Mouse (Mus musculus) cerebellum, adult (tissue): ENCODE results near the gene Tmbim7.
"Not testable (repeated sequence)": the region's sequence is repeated elsewhere in the genome, so short reads cannot be mapped to it uniquely, and the experiment has no call there.

Experiments used
- ATAC-seq: cut with Nextera tagmentation; 2 replicates; pipeline ENCODE4 v1.9.2; 2017; ENCODE audit warnings: mild to moderate bottlenecking, moderate library complexity, mixed read lengths; ENCODE audit not compliant: insufficient number of reproducible peaks, low FRiP score, low TSS enrichment

Tmbim7 gene

DNA sequence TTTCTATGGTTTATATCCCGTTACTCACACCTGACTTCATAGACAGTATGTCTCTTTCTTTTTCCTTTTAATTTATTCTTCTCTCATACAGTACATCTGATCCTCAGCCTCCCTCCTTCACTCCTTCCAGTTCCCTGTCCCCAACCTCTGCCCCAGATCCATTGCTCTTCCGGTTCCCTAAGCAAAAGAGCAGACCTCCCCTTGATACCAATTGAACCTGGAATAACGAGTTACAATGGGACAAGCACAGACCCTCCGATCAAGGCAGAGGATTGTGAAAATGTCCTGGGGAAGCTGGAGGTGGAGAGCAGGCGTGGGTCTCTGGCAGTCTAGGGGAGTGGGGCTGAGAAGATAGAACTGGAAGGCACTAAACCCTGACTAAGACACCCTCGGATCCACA, at the start of gene Tmbim7:
Tmbim7 (plus strand) TSS at position 301 of the 400 bp plus-strand sequence.
- no peak for ATAC-seq

DNA sequence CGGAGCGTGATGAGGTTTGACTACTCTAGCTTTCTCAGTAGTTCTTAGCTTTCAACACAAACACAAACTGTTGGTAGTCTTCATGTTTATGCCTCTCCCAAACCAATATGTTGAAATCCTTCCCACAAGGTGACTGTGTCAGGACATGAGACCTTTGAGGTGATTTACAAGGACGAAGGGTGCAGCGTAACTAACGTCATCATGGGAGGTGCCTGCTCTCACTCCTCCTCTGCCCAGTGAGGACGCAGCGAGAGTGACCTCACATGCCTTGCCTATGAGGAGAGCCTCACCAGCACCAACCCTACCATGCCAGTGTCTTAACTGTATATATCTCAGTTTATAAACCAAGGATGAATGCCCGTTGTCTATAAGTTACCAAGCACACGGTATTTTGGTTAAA, 43.9 kb upstream of the Tmbim7 start:
- no peak for ATAC-seq

DNA sequence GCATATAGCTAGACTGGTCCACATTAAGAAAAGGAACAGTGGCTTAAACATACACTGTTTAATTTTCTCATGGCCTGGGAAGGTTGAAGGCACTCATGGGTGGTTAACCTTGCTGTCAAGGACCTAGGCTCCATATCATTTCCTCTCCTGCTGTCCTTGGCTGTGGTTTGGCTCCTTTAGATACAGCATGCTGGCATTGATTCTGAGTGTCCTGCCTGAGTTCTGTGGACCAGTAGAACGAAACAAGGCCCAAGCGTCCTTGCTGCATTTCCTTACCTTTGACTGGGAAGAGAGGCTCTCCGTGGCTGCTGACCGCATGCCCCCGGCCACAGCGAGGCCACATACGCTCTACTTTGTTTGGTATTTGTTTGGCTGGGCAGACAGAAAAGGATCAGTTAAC, 41.7 kb upstream of the Tmbim7 start:
- no peak for ATAC-seq

DNA sequence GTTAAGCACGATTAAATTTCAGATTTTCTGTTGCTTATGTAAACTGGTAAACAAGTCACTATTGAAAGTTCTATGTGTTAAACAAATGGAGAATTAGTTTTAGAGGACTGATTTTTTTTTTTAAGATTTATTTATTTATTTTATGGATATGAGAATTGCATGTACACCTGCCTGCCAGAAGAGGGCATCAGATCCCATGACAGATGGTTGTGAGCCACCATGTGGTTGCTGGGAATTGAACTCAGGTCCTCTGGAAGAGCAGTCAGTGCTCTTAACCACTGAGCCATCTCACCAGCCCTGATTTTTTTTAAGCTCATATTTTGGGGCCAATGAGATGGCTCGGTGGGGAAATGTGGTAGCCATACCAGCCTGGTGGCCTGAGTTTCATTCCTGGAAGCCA, 39.1 kb upstream of the Tmbim7 start:
- ATAC-seq = not testable (repeated sequence)

DNA sequence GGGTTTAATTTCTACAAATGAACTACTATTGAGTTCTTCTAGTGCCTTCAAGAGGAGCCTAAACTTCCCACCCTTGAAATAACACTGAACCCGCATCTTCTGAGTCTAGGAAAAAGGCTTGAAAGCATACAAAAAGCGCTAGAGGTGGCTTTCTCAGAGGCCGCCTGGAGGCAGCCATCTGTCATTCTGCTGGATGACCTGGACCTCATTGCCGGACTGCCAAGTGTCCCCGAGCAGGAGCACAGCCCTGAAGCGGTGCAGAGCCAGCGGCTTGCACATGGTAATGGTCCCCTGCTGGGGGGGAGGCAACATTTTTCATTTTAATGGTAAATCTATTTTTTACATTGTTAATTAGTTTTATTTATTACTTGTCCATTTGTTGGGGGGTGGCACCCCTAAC, 30.5 kb upstream of the Tmbim7 start:
- peak; percentile 97 for ATAC-seq

DNA sequence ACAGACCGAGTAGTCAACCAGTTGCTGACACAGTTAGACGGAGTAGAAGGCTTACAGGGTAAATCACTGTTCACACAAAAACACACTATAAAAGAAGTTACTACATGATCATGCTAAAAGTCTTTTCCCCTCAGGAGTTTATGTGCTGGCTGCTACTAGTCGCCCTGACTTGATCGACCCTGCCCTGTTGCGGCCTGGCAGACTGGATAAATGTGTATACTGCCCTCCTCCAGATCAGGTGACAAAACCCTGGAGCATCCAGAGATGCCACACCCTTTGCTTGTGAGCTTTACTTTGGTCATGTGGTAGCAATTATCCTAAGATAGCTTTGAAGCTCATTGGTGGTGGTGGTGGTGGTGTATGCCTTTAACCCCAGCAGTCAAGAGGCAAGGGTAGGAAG, 20.9 kb upstream of the Tmbim7 start:
- no peak for ATAC-seq

DNA sequence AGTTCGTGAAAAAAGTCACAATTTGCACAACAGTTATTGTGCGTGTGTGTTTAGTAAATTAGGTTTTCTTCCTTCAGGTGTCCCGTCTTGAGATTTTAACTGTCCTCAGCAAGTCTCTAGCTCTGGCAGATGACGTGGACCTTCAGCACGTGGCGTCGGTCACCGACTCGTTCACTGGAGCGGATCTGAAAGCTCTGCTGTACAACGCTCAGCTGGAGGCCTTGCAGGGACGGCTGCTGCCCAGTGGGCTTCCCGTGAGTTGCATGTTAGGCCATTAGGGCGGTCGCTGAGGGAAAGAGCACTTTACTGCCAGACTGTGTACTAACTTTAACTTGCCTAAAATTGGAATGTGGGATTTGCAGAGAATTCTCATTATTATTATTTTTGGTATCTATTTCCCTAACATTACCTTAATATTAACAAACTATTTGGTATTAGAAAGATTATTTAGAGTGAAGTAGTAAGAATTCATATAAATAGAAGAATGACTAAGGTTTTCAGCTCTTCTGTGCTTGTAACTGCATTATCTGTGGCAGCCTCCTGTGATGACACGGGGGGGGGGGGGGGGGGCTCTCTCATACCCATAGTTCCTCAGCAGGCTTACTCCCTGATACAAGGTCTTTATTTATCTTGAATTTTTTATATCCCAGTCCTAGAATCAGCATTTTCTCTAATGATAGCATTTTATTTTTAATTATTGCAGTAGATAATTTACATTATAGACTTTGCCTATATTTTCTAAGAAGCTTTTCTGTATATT, 19.3 kb upstream of the Tmbim7 start:
- no peak for ATAC-seq

DNA sequence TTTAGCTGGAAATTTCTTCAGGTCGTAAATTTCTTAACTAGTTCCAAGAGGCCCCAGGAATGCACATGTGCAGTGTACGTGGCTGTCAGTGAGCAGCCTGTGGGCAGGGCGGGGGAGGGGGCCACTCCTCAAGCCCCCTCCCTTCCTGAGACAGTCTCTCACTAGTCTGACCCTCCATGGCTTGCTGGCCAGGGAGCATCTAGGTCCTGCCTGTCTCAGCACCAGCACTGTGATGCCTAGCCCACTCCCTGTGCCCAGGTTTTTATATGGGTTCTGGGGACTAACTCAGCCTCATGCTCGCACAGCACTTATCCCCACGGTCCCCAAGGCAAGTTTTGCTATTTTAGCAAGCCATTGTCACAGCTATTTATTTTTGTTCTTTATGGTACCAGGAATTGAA, 18.7 kb upstream of the Tmbim7 start:
- no peak for ATAC-seq

DNA sequence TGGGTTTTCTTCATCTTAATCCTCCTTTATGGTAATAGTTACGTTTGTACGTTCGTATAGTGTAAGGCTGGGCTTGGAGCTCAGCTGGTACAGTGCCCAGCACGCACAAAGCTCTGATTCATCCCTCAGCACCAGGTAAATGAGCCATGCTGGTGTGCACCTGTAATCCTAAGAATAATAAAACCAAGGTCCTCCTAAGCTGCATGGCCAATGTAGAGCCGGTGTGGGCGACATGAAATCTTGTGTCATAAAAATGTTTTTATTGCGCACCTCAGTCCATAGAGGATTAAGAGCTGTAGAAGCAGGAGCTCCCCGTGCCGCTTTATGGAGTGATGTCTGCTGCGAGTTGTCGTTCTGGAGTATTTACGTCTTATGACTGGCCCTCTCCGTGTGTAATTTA, 17.7 kb upstream of the Tmbim7 start:
- ATAC-seq = no peak

DNA sequence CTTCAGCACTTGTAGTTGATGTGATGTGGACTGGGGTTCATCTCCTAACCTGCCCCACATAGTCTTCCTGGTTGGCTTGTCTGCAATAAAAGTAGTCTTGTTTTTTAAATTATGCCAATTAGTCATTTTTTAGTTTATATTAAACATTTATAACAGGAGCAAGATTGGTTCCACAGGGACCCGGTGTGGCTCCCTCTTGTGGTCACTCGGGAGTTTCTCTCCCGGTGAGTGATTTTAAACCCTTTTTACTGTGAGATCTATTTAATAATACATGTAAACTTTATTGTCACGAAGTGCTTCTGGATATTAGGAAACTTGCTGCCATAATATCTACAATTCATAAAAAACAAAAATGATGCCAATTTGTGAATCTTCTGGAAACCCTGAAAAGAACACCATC, 17.0 kb upstream of the Tmbim7 start:
- no peak for ATAC-seq

DNA sequence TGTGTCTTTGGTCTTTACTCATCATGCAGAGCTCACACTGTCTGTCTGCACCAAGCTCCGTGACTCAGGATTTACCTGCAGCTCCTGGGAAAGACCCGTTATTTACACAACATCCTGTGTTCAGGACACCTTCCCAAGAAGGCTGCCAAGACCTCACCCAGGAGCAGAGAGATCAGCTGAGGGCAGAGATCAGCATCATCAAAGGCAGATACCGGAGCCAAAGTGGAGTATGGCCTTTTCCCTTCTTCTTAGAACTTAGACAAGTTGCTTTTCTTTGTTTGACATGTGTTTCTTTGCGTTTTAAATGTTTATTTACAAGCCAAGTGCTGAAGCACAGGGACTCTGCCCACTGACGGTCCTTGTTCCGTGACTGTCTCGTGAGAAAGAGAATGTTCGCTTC, 15.7 kb upstream of the Tmbim7 start:
- ATAC-seq = no peak

DNA sequence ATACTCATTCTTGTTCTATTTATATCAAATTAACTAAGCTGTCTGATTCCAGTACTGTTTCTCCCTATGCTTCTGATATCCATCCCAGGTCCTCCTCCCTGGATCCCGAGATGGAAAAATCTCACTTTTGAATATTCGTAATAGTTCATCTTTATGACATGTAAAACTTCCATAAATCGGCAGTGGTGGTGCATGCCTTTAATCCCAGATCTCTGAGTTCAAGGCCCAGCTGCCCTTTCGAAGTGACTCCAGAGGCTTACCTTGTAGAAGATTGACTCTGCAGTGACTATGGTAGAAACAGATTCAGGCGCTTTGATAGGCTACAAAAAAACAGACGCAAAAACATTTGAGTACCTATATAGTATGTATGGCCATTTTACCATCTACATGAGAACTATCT, 6.4 kb upstream of the Tmbim7 start:
- no peak for ATAC-seq

DNA sequence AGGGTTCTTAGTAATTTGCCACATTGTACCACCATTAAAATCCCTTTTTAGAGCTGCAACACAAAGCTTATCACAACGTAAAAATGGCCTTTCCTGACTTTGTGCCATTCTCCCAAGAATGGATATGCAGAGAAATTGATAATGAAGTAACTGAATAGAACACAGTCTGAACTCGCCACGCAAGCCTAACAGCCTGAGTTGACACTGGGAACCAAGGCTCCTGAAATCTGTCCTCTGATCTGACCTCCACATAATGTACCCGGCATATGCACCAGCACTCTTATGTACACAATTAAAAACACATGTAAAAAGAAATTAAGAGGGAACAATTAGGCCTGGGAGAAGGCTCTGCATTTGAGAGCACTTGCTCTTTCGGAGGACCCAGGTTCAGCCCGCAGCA, 5.7 kb upstream of the Tmbim7 start:
- no peak for ATAC-seq

DNA sequence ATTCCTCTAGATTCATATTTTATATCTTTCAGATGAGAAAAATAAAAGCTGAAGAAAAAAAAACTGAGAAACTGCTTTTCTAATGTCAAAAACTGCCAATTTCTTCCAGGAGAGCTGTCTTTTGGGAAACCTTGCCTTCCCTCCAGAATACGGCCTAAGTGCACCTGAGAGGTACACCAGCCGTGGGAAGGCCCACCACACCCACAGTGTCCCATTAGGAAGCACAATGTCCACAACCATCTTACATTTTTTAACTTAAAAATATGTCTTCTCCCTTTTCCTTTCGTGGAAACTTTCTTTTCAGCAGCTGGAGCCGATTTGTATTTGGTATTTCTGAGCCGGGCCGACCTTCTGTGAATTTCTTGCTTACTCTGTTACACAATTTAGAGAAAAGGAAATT, 4.4 kb upstream of the Tmbim7 start:
- no peak for ATAC-seq

DNA sequence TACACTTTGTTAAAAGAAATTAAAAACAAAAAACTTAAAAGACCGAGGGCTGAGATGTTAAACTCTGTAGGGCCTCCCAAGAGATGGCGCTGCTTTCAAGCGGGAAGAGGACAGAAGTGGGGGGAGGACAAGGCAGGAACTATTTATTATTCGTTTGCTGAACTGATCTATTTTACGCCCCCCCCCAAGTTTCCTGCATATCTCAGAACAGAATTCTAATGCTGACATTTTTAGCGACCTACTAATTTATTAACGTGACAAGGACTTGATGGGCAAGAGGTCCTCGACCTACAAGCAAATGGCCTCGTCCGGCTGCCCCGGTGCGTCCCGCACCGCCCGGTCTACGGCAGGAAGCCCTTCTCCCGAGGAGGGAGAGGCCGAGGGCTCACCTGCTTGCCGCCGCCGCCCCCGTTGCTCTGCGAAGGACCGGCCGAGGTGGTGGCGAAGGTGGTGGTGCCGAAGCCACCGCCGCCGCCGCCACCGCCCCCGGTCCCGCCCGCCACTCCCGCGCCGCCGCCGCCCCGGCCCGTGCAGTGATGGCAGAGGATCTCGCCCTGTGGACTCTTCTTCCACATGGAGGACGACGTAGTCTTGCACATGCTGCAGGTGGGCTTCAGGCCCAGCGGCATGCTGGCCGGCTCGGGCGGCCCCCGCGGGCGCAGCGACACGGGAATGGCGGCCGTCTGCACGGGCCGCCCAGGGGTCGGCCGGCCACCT, 3.8 kb upstream of the Tmbim7 start:
- ATAC-seq = peak; percentile 63; the same call in 1 of the 2 replicates

DNA sequence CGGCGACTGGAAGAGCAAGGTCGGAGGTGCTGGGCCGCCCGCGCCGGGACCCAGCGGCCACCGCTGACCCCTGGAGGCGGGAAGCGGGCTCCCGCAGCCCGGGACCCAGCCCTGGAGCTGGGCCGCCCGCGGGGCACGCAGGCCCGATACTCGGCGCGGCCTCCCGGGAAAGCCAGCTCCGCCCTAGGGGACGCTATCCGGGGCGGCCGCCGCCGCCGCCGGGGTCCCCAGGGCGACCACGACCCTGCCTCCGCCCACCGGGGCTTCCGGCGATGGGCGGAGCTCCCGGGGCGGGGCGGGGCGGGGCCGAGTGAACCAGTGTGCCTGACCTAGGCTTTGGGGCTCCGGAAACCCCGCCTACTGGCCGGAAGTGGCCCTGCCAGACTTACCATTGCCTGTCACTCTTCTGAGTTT, 3.3 kb upstream of the Tmbim7 start:
- ATAC-seq = peak; percentile 93

DNA sequence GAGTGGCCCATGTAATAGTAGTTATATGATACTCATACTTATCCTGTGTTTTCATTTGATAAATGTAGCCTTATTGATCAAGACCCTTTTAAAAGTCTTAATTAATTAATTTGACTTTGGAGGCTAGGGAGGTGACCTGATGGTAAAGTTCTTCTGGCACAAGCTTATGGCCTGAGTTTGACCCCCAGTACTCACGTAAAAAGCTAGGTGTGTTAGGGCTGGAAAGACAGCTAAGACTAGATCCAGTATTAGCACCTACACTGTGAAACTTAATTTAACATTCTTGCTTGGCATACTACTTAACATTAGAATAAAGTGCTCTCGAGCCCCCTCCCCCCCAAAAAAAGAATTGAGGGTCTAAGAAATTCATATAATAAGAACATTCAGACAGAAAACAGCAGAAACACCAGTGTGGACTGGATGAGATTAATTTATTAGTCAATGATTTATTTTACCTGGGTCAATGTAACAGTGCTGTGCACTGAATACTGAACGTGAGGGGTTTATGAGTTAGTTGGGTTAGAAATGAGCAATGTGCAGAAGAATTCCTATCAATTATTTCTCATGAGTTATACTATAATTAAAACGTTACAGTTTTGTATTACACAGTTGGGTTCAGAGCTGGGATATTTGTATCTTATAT, 2.7 kb upstream of the Tmbim7 start:
- no peak for ATAC-seq

DNA sequence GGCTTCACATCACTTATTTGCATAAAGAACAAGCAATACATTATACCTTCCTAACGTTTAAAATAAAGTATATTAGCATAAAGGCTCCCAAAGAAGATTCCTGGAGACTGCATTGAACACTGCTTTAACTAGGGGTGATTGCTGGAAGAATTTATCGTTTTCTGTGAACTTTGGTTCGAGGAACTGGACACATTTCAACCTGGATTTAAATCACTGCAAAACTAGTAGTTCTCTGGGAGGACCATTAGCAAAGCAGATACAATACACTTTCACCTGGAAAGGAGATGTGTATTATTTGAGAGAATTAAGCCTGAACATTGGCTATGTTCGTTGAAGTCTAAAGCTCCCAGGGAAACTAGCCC, 2.2 kb upstream of the Tmbim7 start:
- no peak for ATAC-seq

DNA sequence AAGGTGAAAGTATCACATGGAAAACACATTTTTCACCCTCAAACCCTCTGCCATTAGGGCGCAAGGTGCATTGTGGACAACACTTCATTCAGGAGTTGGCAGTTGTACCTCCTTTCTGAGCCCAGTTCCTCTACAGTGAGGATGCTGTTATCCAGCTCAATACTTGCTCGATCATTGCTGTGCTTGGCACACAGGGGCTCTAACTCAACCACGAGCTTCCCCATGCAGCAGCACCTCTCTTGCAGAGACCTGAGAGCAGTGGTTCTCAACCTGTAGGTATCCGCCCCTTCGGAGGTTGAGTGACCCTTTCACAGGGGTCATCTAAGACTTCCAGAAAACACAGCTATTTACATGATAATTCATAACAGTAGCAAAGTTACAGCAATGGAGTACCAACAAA, 640 bp downstream of the Tmbim7 start:
- ATAC-seq = no peak

DNA sequence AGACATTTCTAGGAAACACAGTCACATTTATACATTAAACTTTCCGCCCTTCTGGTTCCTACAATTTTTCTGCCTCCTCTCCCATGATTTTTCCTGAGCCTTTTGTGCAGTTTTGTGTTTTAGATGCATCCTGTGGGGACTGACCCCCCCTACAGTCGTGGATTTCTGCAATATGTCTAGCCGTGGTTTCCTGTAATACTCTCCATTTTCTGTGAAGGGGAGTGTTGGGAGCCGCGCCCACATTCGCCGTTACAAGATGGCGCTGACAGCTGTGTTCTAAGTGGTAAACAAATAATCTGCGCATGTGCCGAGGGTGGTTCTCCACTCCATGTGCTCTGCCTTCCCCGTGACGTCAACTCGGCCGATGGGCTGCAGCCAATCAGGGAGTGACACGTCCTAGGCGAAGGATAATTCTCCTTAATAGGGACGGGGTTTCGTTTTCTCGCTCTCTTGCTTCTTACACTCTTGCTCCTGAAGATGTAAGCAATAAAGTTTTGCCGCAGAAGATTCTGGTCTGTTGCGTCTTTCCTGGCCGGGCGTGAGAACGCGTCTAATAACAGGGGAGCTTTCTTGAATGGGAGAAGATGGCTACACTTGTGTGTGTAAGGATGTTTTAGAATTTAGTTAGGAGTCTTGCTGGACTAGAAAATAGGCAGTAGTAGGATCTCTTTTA, 2.1 kb downstream of the Tmbim7 start:
- not testable (repeated sequence) for ATAC-seq

DNA sequence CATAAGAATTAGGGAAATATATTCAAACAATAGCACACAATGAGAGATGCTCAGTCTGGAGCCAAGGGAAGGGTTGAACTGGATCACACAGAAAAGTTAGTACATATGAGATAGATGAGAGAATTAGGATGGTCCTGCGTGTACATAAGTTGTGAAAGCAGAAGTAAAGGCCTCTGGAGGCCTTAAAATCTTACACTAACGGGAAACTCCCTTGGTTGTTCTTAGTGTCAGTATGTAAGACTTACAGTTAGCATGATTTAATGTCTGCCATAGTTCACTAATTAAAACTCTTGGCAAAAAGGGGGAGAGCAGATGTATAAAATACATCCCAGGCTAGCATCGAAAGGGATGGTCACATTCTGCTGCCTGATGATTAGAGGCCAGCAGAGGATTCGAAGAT, 2.8 kb downstream of the Tmbim7 start:
- ATAC-seq = no peak
